Mouse (Mus musculus) right cerebral cortex, adult 18-20 months (tissue): ENCODE data around the gene Dlg2.

Experiments
- DNase-seq: peaks from one replicate; pipeline ENCODE4 v3.0.0; 2022; ENCODE audit warnings: mixed read lengths

Gene Dlg2

DNA sequence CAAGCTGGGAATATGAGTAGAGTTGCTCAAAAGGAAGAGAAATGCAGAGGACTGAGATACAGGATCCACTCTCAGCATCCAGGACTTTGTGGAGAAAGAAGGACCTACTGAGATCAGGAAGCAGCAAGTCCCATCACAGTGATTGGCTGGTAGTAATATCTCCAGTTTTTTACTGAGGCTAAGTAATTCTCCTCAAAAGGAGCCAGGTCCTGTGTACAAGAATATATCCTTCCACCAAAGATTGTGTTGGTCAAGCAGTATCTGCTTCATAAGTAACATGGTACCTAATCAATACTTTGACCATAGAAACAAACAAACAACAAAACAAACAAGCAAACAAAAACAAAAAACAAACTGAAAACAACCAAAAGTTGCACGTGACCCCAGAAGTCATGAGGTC is 980.3 kb downstream of the Dlg2 start:
- no peak for DNase-seq

DNA sequence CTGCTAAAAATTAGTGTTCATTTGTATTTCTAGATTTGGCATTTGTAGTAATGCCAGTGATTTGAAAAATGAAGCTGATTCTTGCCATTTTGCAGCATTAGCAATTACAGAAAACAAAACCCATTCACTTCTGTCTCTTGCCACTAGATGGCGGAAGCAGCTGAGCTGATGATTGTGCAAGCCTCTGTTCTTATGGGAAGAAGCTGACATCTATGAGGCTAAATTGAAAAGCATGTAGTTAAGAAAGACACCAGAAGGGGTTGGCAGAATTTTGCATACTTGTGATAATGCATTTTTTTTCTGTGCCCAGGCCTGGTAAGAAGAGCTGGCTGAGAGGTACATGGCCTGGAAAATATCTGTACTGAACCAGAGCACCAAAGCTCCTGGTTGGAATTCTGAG is 980.7 kb downstream of the Dlg2 start:
- DNase-seq: peak; percentile 78

DNA sequence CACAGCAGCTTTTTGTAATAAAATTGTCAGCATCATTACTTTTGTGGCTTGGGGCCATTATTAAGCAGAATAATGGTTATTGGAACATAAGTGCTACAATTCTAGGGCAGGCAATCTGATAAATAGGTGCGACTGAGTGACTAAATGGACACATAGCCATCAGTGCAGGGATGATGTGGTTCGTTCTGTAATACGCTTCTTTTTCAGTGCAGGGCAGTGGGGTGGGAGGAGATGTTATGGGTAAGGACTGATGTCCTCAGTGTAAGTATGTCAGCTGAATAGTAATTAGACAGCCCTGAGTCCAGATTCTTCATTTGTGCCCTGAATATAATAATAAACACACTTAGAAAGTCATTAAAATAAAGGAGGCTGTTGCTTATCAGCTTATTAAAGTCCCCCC is 984.9 kb downstream of the Dlg2 start:
- DNase-seq: no peak

DNA sequence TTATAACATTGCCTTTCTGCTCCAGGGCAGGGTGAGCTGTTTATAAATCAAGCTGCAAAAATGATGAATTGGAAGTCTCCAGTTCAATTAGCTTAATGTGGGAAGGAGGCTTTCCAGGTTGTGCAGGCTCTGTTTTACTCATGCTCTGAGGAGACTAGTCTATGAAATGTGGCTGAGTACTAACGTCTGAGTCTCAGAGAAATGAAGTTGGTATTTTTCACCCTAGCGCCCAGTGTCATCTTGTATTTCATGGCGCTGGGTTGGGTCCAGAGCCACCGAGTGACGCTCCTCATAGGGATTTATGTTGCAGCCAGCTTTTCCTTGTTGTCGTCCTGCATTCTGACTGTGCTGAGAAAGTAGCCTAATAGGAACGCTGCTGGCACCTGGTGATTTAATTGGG is 986.8 kb downstream of the Dlg2 start:
- DNase-seq: no peak

DNA sequence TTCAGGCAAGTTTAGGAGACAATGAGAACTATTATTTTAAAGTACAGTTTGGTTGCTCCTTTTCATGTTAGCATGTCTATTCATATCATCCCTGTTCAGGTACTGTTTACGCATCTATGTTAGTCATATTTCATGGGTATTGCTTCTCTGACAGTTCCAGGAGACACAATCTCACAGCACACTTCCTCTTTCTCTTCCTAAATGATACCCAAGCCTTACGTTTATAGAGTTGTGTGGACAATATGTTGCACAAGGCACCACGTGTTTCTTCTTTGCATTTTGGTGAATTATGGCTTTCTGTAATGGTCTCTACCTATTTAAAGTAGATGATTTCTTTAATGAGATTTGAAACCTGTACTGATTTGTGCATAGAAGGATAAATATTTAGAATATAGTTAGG is 990.6 kb downstream of the Dlg2 start:
- no peak for DNase-seq

DNA sequence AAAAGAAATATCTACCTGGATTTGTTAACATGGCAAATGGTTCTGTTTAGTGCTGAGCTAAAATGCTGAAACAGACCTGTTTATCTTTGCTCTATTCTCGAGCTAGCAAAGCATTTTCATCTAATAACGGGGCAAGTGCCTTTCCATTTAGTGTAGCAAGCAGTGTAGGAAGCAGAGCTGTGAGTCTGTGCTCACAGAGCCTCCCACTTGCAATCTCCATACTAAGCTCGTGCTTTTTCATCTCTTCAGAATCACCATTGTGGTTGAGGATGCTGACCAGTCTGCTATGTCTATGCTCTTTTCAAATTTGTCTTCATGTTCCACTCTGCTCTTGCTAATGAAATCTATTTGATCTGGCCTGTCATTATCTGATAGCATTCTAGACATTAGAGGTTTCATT is 1002.7 kb downstream of the Dlg2 start:
- peak; percentile 36 for DNase-seq

DNA sequence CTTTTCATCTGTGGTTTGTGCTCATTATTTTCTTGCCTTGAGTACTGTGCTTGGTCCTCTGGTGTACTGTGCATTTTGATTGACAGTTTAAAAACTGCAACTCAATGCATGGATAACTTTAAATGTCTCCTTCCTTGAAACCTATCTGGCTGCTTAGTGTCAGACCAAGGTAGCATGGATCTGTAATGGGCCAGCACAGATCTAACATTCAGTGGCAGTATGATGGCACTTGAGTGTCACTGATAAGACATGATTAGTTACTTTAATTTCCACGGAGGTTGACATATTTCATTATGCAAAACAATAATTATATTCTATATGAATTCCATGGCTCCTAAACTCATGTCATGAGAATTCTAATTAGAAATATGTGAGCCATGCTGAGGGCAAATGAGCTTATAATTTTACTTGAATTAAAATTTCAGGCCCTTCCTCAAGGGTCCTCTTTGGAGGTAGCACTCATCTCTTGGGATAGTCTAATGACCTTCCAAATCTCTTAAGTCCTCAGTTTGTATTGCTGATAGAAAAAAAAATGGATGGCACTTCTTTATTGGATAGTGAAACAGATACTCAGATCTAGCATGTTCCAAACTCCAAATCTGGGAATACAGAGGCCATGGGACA is 1005.2 kb downstream of the Dlg2 start:
- no peak for DNase-seq

DNA sequence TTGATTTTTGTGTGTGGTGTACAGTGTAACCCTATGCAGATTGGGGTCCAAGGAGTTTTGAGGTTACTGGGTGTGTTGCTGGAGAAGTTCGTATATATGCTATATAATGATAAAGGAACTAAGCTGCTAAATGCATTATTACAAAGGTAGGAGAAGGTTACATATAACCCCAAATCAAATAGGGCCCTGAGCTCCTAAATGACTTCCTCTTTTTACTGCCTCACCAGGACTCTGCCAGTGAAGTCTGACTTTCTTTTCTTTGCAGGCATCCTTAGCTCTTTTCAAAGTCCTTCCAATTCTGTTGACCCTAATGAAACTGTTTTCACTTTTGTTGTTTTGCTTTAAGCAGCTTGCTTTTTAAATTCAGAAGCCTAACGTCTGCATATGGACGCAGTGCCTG is 1016.8 kb downstream of the Dlg2 start:
- no peak for DNase-seq

DNA sequence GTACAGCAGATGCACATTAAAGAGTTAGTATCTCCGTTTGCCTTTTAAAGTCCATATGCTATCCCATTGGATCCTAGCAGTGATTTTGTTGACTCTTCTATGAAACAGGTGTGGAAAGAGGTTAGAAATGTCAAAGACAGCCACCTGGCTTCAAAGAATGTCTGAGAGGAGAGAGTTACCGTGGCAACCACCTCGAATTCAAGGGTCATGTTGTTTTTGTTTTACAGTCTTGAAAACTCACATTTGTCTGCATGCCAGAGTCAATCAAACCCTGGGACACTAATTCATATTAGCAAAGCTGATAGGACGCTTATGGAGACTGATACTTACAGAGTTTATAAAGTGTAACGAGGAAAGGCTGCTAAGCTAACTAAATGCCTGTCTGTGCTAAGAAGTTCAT is 1019.1 kb downstream of the Dlg2 start:
- no peak for DNase-seq

DNA sequence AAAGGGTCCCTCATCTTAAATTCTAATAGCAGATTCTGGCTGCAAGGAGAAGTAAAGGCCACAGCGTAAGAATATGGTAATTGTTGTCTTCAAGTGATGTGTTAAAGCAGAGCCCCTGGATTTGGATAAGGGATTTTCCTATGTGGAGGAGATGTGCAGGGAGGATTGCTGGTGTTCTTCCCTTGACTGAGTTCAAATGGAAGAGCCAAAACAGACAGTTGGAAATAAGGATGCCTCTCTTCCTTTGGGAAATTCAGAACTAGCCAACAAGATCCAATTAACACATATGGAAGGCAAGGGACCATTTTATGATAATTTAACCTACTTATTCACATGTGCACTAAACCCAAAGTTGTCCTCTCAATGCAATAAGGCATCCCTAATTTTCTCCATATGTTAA is 1034.6 kb downstream of the Dlg2 start:
- DNase-seq: no peak

DNA sequence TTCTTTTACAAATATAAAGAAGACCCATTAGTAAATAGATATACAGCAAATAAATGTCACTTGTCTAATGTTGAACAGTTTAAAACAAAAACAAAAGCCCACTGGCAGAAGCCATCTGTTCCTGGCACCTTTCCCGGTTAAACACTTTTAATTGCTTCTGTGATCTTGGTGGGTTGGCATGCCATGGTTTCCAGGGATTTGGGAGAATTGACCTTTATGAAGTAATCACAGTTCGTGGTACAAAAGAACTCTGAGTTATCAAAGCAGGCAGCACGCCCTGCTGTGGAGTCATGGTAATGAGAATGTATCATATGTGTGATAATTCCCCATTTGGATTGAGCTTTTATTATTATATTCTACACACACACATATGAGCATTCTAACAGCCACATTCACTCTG is 1038.0 kb downstream of the Dlg2 start:
- no peak for DNase-seq

DNA sequence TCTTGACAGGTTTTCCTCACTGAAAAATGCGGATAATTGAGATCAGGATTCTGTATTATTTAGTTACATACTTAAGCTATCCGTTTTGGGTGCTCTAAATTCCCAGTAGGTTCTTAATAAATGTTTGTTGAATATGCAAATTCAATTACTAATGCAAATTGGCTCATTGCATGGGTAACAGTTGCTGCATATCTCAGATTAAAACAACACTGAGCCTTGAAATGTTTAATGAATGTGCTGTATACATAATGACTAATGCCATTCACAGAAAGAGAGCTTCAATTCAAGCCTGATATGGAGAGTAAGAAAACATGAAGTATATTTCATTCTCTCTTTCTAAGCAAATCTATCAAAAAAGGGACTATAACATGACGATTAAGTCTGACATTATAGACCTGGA is 1039.8 kb downstream of the Dlg2 start:
- DNase-seq: no peak

DNA sequence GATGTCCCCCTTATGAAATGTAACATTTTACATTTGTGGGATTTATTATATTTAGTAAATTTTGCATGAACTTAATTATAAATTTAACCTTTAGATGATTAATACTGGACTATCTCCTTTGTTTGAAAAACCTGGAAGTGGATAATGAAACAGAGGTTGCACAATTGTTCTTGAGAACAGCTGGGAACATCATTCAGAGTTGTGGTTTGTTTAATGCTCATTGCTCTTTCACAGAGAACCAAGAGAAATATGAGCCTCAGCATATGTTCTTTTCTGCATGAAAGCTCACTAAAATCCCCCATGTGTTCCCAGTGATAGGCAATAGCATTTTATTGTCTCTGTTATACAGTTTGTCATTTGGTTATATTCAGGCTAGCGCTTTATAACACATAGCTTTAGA is 1049.4 kb downstream of the Dlg2 start:
- DNase-seq: no peak

DNA sequence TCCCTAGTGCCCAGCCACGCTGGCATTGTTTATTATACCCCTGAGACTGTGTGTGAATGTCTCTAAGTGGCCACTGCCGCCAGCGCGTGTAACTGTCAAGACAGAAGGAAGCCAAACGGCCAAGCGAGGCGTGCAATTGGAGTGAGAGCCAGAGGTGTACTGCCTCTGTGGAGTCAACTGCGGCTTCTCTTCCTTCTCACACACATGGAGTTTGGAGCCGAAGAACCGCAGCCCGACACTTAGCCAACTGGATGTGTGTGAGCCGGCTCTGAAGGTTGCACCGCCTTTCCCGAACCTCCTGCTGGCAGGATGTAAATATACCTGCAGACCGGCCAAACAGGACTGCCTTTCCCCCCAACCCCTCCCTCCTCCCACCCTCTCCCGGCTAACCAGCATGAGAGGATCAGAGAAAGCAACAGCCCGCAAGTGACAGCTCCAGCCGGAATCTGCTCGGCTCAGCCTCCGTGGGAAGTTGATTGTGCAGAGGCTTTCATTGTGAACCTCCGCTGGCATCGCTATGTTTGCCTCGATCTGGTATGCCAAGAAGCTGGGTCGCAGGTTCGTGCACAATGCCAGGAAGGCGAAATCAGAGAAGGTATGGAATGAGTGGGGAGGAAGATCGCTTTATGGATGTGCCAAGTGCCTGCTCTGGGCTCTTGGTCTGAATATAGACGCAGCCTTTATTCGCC is 1066.3 kb downstream of the Dlg2 start:
- peak; percentile 51 for DNase-seq

DNA sequence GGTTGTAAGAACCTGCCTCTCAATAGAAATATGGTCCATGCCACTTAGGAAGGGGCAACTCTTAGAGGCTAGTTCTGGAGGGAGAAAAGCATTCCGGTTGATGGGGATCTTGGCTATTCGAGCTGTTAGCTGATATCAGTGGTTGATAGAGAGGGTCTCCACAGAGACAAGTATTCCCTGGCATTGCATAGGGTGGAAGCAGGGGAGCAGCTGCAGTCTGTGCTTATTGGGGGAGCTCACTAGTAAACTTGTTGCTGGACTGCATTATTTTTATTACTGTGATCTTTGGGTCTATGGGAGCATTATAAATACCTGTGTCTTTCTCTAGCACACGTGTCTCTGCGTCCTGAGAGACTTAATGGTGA is 1066.8 kb downstream of the Dlg2 start:
- DNase-seq: no peak

DNA sequence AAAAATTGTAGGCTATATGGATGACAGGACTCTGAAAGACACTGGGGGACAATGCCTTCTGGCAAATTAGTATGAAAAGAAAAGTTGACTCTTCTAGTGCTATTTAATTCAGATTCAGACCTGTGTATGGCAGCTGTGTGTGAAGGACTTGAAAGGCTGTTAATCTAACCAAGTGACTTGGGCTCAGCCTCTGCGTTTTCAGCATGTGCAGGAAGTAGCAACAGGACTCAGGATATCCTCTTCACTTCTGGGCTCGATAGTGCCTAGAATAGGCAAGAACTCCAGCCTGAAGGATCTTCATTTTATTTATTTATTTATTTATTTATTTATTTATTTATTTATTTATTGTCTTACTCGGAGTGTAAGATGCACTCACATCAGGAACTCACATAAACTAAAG is 1068.1 kb downstream of the Dlg2 start:
- DNase-seq: no peak

DNA sequence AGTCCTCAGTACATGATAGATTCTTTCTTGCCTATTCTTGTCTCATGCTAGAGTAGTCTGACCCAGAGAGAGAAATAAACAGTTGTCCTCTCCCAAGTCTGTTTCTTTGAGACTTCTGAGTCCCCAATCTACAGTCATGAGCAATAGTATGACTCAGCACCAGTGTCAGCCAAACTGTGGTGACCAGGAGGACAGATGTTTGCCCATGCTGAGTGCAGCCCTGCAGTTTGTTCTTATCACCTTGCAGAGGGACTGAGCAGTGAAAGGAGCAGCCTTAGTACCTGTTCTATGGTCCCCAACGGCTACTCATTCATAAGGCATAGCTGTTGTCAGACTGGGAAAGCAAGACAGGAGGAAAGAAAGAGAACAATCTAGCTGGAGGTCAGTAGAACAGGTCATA is 1072.3 kb downstream of the Dlg2 start:
- DNase-seq: no peak

DNA sequence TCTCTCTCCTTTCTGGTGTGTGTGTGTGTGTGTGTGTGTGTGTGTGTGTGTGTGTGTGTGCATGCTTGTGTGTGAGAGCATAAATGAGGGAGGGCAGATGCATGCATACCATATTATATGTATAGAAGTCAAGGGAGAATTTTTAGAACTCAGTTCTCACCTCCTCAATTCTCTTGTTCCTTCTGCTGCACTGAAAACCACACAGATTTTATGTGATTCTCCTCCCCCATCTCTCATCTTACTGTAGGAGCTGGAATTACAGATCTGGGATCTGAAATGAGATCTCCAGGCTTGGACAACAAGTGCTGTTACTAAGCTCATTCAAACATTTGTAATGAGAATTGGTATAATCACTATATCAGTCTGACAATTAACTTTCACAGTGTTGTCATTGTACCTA is 1081.1 kb downstream of the Dlg2 start:
- no peak for DNase-seq

DNA sequence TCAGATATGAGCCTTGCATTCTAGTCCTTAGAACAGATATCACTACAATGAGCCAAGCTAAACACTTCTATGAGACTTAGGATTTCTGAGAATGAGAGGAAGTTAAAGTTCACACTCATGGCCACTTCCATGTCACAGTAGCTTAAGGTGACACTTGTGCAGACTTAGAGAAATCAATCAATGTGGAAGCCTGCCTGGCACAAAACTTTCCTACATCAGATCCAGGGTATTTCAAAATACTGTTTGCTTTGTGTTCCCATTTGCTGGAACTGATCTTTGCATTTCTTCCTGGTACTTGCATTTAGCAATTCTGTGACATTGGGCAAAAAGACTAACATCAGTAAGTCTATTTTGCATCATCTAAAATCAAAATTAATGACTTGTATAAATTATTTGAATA is 1091.0 kb downstream of the Dlg2 start:
- no peak for DNase-seq

DNA sequence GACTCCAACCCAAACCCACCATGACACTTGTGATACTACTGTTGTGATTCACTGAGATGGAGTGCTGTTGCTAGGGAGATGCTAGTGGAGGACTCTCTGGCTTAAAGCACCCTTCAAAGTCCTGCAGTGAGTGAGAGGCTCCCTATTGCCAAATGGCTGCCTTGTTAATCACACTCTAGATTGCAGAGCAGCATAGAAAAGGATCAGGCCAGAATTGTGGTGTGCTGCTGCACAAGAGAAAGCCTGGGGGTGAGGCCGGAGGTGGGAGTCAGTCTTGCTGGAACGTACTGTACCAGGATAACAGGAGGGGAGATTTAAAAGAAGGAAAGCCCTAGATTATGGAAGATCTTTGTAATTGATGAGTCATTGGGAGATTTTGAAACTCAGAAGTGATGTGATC is 1094.5 kb downstream of the Dlg2 start:
- no peak for DNase-seq

DNA sequence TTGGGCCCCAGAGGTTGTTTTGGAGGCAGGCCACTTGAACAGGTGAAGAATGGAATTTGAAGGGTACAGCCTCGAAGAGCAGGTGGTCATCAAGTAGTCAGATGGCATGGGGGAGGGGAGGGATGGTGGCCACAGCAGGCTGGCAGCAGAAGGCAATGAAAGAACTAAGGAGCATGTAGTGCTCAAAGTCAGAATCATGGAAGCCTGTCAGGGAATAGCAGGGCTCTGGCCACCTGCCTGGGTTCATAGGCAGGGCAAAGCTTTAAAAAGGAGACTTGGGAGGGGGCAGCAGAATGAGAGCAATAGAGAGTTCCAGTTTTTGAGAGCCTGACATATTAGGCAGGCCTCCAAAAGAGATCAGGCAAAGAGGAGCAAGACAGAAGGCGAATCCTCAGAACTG is 1096.2 kb downstream of the Dlg2 start:
- no peak for DNase-seq

DNA sequence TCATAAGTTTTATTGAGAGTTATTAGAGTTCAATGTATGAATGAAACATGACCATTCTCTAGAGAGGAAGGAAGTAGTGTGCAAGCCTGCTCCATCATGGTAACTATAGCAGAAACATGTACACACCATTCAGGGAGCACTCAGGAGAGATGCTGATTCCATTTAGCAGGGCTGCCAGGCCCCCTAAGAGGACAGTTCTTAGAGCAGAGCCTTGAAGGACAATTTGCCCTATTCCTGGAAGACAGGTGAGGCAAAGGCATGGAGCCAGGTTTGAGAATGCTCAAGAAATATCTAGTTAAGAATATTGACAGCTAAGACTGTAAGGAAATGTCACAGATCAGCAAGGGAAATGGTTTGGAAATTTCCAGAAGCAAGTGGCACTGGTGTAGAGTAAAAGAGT is 1096.8 kb downstream of the Dlg2 start:
- DNase-seq: no peak

DNA sequence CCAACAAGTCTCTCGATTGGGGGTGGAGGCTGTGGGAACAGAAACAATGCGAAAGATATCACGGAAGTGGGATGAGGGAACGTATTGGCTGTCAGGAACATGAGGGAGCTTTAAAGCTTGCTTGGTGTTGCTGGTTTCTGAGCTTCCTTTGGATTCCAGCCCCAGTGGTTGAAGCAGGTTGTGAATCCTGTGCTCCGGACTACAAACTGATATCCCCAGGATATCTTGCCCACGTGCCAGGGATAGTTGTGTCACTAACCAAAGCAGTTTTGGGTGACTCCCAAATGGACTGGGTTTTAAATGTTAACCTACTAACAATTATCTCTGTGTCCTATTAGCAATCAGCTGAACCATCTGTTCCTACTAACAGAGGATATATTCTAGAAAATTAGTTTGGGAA is 1099.7 kb downstream of the Dlg2 start:
- no peak for DNase-seq

DNA sequence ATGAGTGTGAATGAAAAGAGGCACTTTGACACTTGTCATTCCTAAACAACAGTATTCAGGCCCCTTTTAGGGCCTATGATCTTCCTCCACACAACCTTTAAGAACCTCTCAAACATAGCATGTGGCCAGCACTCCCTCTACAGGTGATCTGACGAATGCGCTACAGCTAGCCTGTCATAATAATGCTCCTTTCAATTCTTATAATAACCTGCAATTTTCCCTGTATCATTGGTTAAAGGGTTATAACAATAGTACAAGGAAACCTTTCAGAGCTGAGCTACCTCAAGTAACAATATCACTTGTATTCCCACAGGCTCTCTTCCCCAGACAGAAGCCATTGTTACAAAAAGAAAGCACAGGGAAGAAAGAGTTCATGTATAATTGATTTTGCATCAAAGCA is 1105.7 kb downstream of the Dlg2 start:
- DNase-seq: no peak

DNA sequence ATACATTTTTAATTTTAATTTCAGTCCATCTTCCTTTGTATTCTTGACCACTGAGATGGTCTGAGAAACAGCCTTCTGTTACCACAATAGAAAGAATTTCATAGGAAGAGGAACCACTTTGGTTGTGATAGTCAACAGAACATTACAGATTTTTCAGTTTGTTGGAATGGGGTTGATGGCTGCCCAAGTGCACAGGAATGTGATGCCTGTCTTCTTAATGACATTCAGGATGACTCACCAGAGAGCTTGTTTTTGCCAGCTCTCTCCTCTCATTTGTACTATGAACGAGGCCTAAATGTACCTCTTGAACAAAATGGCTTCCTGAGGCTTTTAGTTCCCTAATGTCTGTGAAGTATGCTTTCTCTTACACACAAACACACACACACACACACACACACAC is 1107.1 kb downstream of the Dlg2 start:
- no peak for DNase-seq
